Mouse (Mus musculus) kidney, postnatal 25 days (tissue): ENCODE measurements around the gene Tpra1.

Source experiments
- DNase-seq, 2 experiments: peaks; one replicate each; pipeline ENCODE4 v3.0.0; 2021; ENCODE audit warnings: mixed read lengths in 2 of 2

Gene Tpra1

DNA sequence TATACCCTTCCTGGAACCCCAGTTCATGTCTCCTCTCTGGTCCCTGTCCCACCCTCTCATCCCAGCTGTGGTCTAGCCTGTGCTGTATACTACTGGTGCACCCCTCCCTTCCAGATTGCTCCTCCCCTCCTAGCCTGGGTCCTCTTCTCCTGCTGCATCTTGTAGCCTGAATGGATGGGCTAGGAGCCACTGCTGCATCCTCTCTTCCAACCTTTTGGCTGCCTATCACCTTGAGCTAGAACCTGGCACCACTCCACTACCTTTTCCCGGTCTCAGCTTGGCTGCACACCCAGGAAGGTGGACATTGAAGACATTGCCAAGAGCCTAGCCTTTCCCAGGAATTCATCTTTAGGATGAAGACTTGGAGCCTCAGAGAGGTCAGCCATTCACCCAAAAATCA lies 26.0 kb downstream of the Tpra1 start:
- DNase-seq, result no peak

DNA sequence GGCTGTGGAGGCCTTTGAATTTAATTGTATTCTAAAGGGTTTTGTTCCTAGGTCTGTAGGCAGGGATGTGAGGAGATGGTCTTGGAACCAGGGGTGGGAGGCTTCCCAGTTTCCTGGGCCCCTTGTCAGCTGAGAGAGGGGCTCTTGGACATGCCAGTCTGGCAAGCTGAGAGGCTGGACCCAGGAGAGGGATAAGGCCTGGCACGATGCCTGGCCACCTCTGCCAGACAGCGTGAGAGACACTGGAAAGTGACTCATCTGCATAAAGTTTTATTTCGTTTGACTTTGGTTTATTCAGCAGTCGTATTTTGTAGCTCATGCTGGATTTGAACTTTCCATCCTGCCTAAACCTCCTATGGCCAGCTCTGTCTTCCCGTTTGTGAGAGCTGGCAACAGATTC lies 26.5 kb downstream of the Tpra1 start:
- peak in 1 of 2 experiments; percentile 45 for DNase-seq

- no peak for DNase-seq
Observed at GRCm38 (mm10) chr6:88929451-88929850, 27.4 kb downstream of the Tpra1 start.

DNA sequence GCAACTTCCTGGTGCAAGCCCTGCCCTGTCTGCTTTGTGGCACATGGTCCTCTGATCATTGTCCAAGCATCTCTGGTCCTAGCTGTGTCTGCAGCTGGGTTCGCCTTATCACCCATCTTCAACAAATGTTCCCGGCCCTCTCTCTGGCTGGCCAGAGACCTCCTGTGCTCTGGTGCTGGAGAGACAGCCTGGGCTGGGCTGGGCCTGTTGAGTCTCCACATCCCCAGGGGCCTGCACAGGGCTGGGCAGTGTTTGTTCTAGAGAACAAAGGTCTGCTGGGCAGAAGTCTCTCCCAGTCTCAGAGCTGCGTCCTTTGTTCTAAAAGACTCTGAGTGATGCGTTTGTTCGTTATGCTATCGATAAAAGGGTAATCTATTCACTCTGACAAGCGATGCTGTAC lies 28.0 kb downstream of the Tpra1 start:
- peak in 1 of 2 experiments; percentile 25 for DNase-seq

- no peak for DNase-seq
Observed at GRCm38 (mm10) chr6:88931449-88931848, 29.4 kb downstream of the Tpra1 start.

DNA sequence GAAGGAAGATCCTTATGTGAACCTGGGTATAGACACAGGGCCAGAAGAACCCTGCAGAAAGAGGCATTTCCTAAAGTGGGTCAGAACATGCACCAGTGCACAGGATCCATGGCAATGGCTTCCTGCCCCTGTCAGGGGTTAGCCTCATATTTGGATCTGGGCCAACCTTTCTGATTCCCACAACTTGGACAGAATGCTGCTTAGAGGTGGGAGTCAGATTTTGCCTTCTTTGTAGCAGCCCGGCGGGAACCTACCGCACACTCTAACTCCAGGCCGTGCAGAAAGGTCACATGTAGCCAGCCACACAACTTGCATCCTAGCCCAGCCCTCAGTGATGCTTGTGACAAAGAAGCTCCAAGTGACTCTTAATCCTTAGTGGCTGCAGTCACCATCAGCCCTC lies 32.1 kb downstream of the Tpra1 start:
- no peak for DNase-seq

DNA sequence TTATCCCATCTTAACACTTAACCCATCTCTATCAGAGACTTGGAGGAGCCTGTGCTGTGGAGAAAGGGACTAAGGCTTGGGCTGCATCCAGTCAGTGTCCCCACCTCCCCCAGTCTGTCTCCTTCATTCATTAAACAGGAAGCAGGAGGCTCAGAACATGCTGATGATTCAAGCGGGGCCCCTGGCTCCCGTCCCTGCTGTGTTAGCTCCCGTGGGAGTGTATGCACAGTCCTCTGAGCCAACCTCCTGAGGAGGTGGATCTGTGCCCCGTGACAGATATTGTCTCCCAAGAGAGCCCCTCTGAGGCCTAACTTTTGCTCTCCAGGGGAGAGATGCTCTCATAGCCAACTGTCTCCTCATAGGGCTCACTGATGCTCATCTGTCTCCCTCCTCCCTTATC lies 32.8 kb downstream of the Tpra1 start:
- DNase-seq, result peak in 1 of 2 experiments; percentile 24

DNA sequence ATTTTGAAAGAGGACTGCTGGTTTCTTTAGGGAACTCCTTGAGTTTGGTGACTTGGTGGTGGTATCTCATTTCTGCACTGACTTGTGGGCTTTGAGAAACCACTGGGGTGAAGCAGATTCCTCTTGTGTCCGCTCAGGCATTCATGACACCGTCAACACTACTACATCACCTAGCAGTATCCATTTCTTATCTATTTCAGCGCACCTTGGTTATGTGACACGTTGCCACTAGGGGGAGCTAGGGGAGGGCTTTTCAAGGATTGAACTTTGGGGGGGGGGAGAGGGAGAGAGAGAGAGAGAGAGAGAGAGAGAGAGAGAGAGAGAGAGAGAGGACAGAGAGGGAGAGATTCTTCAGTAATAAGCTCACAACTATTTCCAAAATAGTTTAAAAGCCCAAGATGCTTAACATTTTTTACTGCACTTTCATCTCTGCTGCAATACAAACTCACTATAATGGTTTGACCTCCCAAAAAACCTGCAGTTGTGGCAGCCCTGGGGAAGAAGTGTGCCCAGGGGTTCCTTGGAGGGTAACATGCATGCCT lies 33.8 kb downstream of the Tpra1 start:
- DNase-seq, result peak in 1 of 2 experiments; percentile 69

- DNase-seq, result no peak
Observed at GRCm38 (mm10) chr6:88936342-88937213, 34.5 kb downstream of the Tpra1 start.

- no peak for DNase-seq
Observed at GRCm38 (mm10) chr6:88937214-88937549, 35.1 kb downstream of the Tpra1 start.

DNA sequence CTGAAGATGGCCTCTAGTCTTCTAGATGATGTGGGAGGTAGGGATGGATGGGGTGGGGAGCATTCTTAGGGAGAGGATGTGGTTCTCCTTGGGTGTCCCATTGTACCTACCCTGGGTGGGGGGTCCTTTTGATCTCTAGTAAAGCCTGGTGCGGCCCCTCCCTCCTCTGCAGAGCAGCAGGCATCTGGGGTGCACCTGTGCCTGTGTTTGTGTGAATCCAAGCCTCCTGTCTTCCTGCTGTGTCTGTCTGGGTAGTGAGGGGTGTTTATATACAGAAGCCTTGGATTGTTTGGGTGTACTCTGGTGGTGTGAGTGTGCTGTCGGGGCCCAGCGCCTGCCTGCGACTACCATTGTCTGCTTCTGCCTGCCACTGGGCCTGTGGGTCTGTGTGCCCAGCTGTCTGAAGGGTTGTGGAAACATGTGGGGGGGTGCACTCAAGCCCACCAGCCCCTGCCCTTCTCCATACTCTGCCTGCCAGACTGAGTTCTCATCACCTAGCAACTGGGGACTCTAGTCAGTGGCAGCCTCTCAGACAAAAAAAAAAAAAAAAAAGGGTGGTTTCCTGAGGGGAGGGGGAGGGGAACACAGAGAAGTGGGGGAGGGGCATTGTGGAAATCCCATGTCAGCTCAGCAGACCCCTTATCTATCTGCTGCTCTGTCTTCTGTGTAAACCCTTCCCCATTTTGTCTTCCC lies 36.1 kb downstream of the Tpra1 start:
- no peak for DNase-seq

- no peak for DNase-seq
Observed at GRCm38 (mm10) chr6:88938664-88939055, 36.6 kb downstream of the Tpra1 start.

- DNase-seq, result no peak
Observed at GRCm38 (mm10) chr6:88939281-88940089, 37.4 kb downstream of the Tpra1 start.

DNA sequence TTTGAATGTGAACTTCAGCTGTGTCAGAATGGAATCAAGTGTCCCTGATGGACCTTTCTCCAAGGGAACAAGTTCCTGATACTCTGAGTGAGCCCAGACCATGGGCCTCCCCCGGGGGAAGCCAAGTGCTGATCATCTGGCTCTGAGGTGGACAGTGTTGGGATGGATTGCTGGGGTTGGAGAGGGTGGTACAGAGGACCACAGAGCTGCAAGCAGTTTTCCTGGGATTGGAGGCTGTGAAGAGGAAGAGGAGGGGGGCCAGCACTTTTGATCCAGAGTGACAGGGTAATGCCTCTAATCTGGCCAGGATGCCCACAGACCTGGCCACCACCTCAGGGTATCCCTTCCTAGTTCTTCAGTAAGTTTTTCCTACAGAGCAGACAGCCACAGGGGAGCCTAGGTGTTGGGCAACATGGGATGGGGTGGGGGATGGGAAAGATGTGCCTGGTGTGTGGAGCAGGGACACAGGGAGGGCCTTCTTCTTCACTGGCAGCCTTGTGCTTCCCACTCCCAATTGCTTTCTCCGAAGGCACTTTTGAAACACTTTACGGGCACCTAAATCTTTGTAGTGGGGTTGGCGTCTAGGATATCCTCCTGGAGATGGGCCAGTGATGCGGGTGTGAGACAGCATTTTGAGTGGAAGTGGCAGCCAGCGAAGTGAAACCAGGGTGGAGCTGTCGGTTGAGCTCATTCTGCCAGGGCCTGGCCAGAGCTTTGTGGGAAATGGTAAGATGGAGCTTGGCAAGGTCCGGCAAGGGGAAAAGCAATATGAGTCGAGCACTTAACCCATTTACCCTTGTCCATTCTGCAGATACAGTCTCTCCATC lies 38.3 kb downstream of the Tpra1 start:
- no peak for DNase-seq

DNA sequence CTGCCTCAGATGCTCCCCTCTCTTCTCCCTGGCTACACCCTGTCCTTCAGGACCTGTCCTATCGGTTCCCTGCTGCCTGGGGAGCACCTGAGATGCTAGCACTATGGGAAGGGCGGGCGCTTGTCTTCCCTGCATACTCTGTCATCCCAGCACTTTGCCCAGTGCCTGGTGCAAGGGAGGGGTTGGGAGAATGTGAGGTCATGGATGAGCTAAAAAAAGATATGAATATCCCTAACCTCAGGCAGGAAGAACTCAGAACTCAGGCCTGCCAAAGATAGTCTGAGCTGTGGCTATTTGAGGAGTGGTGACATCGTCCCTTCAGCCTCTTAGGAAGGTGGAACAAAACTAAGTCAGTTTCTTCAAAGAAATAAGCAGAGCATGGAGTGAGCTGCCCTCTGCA lies 39.6 kb downstream of the Tpra1 start:
- no peak for DNase-seq

GRCm38 (mm10) chr6:88942595-88942994 lies 40.5 kb downstream of the Tpra1 start:
- DNase-seq, result no peak

DNA sequence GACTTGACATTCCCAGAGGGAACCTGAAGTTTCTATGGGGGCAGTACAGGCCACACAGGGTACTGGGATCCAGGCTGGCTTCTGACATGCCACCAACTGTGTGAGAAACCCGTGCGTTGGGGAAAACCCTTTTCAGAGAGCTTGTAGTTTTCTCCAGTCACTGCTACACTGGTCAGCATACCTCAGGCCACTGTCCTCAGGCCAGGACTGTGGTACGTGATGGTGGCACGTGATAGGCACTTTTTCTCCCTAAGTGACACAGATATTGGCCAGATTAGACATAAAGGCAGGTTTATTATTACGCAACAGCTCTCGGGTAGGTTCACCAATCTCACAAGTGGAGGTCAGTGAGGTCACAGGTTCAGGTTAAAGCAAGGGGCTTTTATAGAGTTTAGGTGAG lies 41.6 kb downstream of the Tpra1 start:
- DNase-seq, result no peak

DNA sequence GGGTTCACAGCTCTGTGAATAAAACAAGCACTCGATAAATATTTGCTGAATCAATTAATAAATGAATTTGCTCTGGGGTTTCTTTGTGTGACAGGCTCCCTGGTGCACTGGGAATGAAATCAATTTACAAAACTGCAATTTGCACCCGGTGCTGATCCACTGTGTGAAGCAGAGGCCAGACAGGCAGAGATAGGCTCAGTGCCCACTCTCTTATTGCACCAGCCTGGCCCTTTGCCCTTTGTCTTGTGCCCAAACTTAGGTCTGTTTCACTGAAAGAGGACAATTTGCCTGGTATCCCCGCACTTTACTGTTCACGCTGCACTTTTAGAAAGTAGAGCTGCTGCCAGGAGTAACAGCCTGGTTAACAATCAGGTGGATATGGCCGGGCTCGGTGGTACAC lies 44.4 kb downstream of the Tpra1 start:
- DNase-seq, result no peak

GRCm38 (mm10) chr6:88947771-88948170 lies 45.7 kb downstream of the Tpra1 start:
- no peak for DNase-seq

GRCm38 (mm10) chr6:88956725-88957124 lies 54.7 kb downstream of the Tpra1 start:
- no peak for DNase-seq

GRCm38 (mm10) chr6:88957313-88957712 lies 55.3 kb downstream of the Tpra1 start:
- DNase-seq, result no peak

- no peak for DNase-seq
Observed at GRCm38 (mm10) chr6:88957801-88958211, 55.8 kb downstream of the Tpra1 start.
